Mouse (Mus musculus) spleen, postnatal 0 days (tissue): ENCODE measurements around the gene Trak1. TPM values are rescaled to one million over a fixed set of nuclear protein-coding genes. Genes with fewer than 3 reads are reported as not detected.

Experiments
- polyA plus RNA-seq: library from polyadenylated mRNA; unstranded; fragments of >200 nt; fragmentation: Nextera tagmentation; extraction: Ambion mirVana; gene quantifications from 2 replicates; pipeline ENCODE4 v1.2.1, GENCODE M21; 2015

Trak1 gene
- 6.7 and 8.1 TPM in 2 replicates for polyA plus RNA-seq

DNA sequence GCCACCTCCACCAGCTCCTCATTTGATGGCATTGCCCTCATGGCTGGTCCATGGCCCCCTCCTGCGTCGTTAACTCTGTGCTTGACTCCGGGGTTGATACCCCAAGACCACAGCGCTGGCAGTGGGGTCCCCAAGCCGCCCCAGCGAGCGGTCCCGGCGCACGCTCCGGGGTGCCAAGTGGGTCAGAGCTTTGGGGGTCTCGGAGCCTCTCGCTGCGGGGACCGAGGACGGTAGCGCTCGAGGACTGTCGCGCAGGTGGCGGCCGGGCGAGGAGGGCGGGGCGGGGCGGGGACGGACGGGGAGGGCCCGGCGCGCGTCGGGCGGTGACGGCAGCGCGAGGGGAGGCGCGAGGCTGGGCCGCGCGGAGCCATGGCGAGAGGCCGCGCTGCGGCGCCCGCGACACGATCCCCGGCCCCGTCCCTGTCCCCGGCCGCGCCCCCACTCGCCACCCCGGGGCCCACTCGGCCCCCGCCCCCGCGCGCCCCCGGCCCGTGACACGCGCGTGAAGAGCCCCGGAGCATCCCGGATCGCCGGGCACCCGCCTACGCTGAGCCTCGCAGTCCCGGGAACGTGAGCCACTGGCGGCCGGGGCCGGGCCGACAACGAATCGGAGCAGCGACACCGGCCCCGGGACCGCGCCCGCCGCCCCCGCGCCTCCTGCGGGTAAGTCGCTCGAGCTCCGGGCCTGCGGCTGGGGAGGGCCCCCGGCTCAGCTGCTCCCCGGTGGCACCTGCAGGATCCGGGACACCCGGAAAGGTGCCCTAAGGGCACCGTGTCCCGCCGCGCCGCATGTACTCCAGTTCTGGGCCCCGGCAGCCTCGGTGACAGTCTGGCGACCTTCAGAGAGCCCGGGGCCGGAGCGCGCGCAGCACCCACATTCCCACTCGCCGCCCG lies at the start of gene Trak1:
Gene Trak1 (plus strand): TSS at position 332 of the 894 bp plus-strand sequence.

DNA sequence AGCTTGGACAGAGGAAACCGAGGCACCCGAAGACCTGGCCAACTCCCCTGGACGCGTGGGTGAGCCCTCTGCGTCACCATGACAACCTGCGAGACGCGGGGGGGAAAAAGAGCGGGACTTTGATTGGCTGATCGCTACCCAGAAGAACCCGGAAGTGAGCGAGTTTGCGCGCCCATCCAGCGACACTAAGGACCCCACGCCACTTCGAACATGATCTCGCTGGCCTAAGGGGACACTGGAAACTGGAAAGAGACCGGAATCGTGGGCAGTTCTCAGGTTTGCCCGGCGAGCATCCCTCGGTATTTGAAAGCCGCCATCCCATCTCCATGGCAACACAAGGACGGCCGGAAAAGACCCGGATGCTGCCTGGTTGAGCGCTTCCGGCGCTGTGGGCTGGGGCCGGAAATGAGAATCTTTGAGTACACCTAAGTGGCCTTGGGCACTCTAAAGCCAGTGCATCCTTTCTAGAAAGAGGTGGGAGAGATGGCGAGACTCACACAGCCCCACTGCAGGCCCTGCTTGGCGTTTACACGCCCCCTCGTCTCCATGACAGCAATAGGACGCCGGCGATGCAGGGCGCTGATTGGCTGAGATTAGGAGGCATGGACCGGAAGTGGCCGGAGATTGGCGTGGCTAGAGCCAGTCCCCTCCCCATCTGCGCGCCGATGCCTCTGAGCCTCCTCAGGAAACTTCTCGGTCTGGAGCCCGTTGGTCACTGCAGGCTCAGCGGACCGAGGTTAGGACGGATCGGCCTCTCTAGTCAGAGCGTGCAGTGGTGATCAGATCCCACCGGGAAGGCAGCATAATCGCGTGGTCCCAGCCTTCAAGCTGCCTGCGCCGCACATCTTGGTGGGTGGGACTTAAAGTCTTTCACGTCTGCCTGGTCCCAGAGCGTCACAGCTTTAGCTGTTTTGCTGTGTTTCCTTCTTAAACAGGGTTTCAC lies 19.9 kb upstream of the Trak1 start, which contains the start of gene Ulk4:
Gene Ulk4 (minus strand): TSS at position 80 of the 943 bp plus-strand sequence.

DNA sequence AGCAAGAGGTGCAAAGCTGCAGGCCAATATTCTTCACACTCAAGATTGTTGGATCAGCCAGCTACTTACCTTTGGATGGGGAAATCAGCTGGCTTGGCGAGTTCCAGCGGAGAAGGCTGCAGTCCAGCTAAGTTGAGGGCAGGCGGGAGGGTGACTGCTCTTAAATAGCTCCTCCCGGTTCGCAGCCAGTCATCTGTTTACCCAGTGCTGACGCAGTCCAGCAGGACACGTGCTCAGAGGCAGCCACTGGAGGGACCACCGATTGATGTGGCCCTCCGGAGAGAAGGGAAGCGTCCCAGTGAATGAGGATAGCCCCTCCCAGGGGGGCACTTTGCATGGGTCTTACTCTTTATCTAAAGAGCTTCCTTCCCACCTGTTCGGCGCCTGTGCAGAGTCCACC lies 198.2 kb downstream of the Trak1 start, which contains the start of gene Cck:
Gene Cck (minus strand): TSS at position 166 of the 400 bp plus-strand sequence.

Other genes with a start within 250 kb of the Trak1 start
- gene Ulk4, start 20.3 kb upstream of the Trak1 start, polyA plus RNA-seq: 37.9 and 39.3 TPM in 2 replicates
- not detected in 2 replicates for gene Cck, start 198.2 kb downstream of the Trak1 start, polyA plus RNA-seq